13 mouse cellular contexts compared by ENCODE assay signal in genomic region chr11:95508211-95508926, GRCm38 (mm10). TPM values are rescaled to one million over a fixed set of nuclear protein-coding genes. Genes with fewer than 3 reads are reported as not detected.
DNase-seq lines count a peak whose midpoint lies in the region; ATAC-seq and TF ChIP-seq lines count a peak whose summit lies in the region.
"Had no signal": no experiment of that assay in that cellular context is flagged by ENCODE, and none has a peak within 500 bp of the region (broad histone marks: within the 10 kb centered on the region; RNA-seq: fewer than 3 reads in every experiment).

No protein-coding gene starts in this region.

- DNase-seq in testis, postnatal 14 days (ENCODE audit: low spot score) = no peak
- DNase-seq in stomach, postnatal 0 days (ENCODE audit: low spot score) = peak; percentile 40
- DNase-seq in thymus, postnatal 14 days = no peak
- no peak for DNase-seq in thymus, postnatal 25 days
- DNase-seq: embryo, embryonic 11 days had no signal

- H3K36me3 ChIP-seq in heart, embryonic 16.5 days (ENCODE audit: control insufficient read depth, insufficient read depth) = no peaks in the 10 kb centered on the region
- no peaks in the 10 kb centered on the region for H3K36me3 ChIP-seq in heart, embryonic 11.5 days (ENCODE audit: control insufficient read depth, insufficient read depth, low read length)
- no peaks in the 10 kb centered on the region for H3K36me3 ChIP-seq in testis, adult 2 months (ENCODE audit: control insufficient read depth, insufficient read depth, low read length)
- H3K36me3 ChIP-seq in intestine, postnatal 0 days (ENCODE audit: control insufficient read depth, insufficient read depth) = no peaks in the 10 kb centered on the region
- no peaks in the 10 kb centered on the region for H3K36me3 ChIP-seq in stomach, postnatal 0 days (ENCODE audit: control insufficient read depth, insufficient read depth, low read length)
- H3K36me3 ChIP-seq: forebrain, embryonic 12.5 days had no signal

- H3K27me3 ChIP-seq in heart, embryonic 16.5 days (ENCODE audit: control insufficient read depth, insufficient read depth, low read length) = peaks cover 16% of the 10 kb centered on the region
- peaks cover 41% of the 10 kb centered on the region for H3K27me3 ChIP-seq in heart, embryonic 11.5 days (ENCODE audit: control insufficient read depth, insufficient read depth, low read length)
- H3K27me3 ChIP-seq in testis, adult 2 months (ENCODE audit: control insufficient read depth, insufficient read depth, low read length) = no peaks in the 10 kb centered on the region
- peaks cover 10% of the 10 kb centered on the region for H3K27me3 ChIP-seq in intestine, postnatal 0 days (replicated peaks; ENCODE audit: control insufficient read depth, insufficient read depth, low read length)
- H3K27me3 ChIP-seq in stomach, postnatal 0 days (ENCODE audit: control insufficient read depth, insufficient read depth, low read length) = no peaks in the 10 kb centered on the region

- H3K4me1 ChIP-seq in heart, embryonic 16.5 days (ENCODE audit: control insufficient read depth, insufficient read depth, low read length) = peaks cover 7% of the 10 kb centered on the region
- peaks cover 5% of the 10 kb centered on the region; the same call in 1 of the 2 replicates for H3K4me1 ChIP-seq in heart, embryonic 11.5 days (ENCODE audit: control insufficient read depth, insufficient read depth, low read length)
- H3K4me1 ChIP-seq in testis, adult 2 months (ENCODE audit: control insufficient read depth, insufficient read depth, low read length) = peaks cover 18% of the 10 kb centered on the region
- H3K4me1 ChIP-seq in intestine, postnatal 0 days (replicated peaks; ENCODE audit: control insufficient read depth, insufficient read depth, low read length) = no peaks in the 10 kb centered on the region
- H3K4me1 ChIP-seq in stomach, postnatal 0 days (replicated peaks; ENCODE audit: control insufficient read depth, insufficient read depth) = 0 out of 2 replicates have a peak, but pooled peaks cover 2% of the 10 kb centered on the region

- peak overlapping the region; percentile 14; the same call in 1 of the 2 replicates for H3K4me2 ChIP-seq in heart, embryonic 16.5 days (ENCODE audit: low read depth, low read length)
- no peak overlapping the region for H3K4me2 ChIP-seq in heart, embryonic 11.5 days
- peak overlapping the region; percentile 53 for H3K4me2 ChIP-seq in intestine, postnatal 0 days (replicated peaks; ENCODE audit: low read depth)
- H3K4me2 ChIP-seq in stomach, postnatal 0 days (replicated peaks; ENCODE audit: low read depth) = peak overlapping the region; percentile 42
- H3K4me2 ChIP-seq: forebrain, embryonic 12.5 days had no signal

- H3K27ac ChIP-seq in heart, embryonic 16.5 days (ENCODE audit: low read length) = no peak overlapping the region
- H3K27ac ChIP-seq in heart, embryonic 11.5 days (ENCODE audit: low read depth, low read length) = no peak overlapping the region
- H3K27ac ChIP-seq in testis, adult 2 months (ENCODE audit: control insufficient read depth, insufficient read depth, low read depth, low read length) = peak overlapping the region; percentile 68
- no peak overlapping the region for H3K27ac ChIP-seq in intestine, postnatal 0 days (ENCODE audit: low read depth, low read length)
- H3K27ac ChIP-seq in stomach, postnatal 0 days (replicated peaks) = no peak overlapping the region
- H3K27ac ChIP-seq: forebrain, embryonic 12.5 days had no signal

- WGBS in heart, embryonic 16.5 days = 46% methylated on average over 13 of the region's 13 CpGs
- 61% methylated on average over 13 of the region's 13 CpGs for WGBS in heart, embryonic 11.5 days (ENCODE audit: insufficient replicate concordance)
- 40% methylated on average over 13 of the region's 13 CpGs for WGBS in intestine, postnatal 0 days
- WGBS in stomach, postnatal 0 days = 33% methylated on average over 13 of the region's 13 CpGs

- TF ChIP-seq EP300 in stomach, postnatal 0 days (optimal IDR thresholded peaks at IDR 0.05) = no peak

- H3K9ac ChIP-seq in heart, embryonic 16.5 days (ENCODE audit: low read length) = no peak overlapping the region
- H3K9ac ChIP-seq in heart, embryonic 11.5 days (ENCODE audit: low read depth, low read length) = no peak overlapping the region
- H3K9ac ChIP-seq in intestine, postnatal 0 days (ENCODE audit: low read depth, low read length) = no peak overlapping the region
- no peak overlapping the region for H3K9ac ChIP-seq in stomach, postnatal 0 days (ENCODE audit: low read length)
- H3K9ac ChIP-seq: forebrain, embryonic 12.5 days had no signal

- TF ChIP-seq CTCF in testis, adult 2 months (IDR thresholded peaks at IDR 0.05; ENCODE audit: control insufficient read depth, insufficient read depth, insufficient replicate concordance, low read depth, low read length) = no peak
- no peak for TF ChIP-seq CTCF in intestine, postnatal 0 days (IDR thresholded peaks at IDR 0.05; ENCODE audit: low read depth)
- no peak for TF ChIP-seq CTCF in stomach, postnatal 0 days (IDR thresholded peaks at IDR 0.05; ENCODE audit: low read depth)

- TF ChIP-seq POLR2A in testis, adult 2 months (IDR thresholded peaks at IDR 0.05; ENCODE audit: control insufficient read depth, low read depth, low read length) = no peak

- no peak overlapping the region for H3K4me3 ChIP-seq in heart, embryonic 16.5 days (ENCODE audit: low read length)
- H3K4me3 ChIP-seq in heart, embryonic 11.5 days (ENCODE audit: low read depth, low read length) = no peak overlapping the region
- H3K4me3 ChIP-seq in testis, adult 2 months (ENCODE audit: control insufficient read depth, low read depth, low read length) = no peak overlapping the region
- peak overlapping the region; percentile 22 for H3K4me3 ChIP-seq in intestine, postnatal 0 days (ENCODE audit: low read depth, low read length)
- H3K4me3 ChIP-seq in stomach, postnatal 0 days (ENCODE audit: low read depth, low read length) = no peak overlapping the region
- H3K4me3 ChIP-seq: forebrain, embryonic 12.5 days had no signal

- no peaks in the 10 kb centered on the region for H3K9me3 ChIP-seq in heart, embryonic 16.5 days (replicated peaks; ENCODE audit: control insufficient read depth, low read length)
- H3K9me3 ChIP-seq in heart, embryonic 11.5 days (replicated peaks; ENCODE audit: control insufficient read depth, low read length) = no peaks in the 10 kb centered on the region
- no peaks in the 10 kb centered on the region for H3K9me3 ChIP-seq in intestine, postnatal 0 days (ENCODE audit: control insufficient read depth)
- H3K9me3 ChIP-seq in stomach, postnatal 0 days (ENCODE audit: control insufficient read depth, low read length) = no peaks in the 10 kb centered on the region
- H3K9me3 ChIP-seq: forebrain, embryonic 12.5 days had no signal

- no peak for ATAC-seq in heart, embryonic 16.5 days (replicated peaks; ENCODE audit: extremely low read depth, insufficient read depth, low FRiP score)
- ATAC-seq in heart, embryonic 11.5 days (replicated peaks; ENCODE audit: insufficient number of reproducible peaks, low FRiP score, low TSS enrichment) = no peak
- no peak for ATAC-seq in intestine, postnatal 0 days
- 0 out of 2 replicates have a peak, but pooled peaks have one; percentile 46 for ATAC-seq in stomach, postnatal 0 days (ENCODE audit: low FRiP score, low TSS enrichment)
- ATAC-seq: inflammation-experienced regulatory T-cells, adult 6 months; midbrain, embryonic 16.5 days had no signal

RNA-seq across cellular contexts. Expression of gene Nxph3, which starts 6.0 kb away (rescaled TPM):
- 0.07 and 0.14 TPM in 2 replicates for polyA plus RNA-seq in heart, embryonic 16.5 days (2015; fragmentation: Nextera tagmentation; extraction: Ambion mirVana)
- polyA plus RNA-seq in heart, embryonic 11.5 days (2014; fragmentation: Nextera tagmentation; extraction: Ambion mirVana) = 0.24 and 0.39 TPM in 2 replicates
- 1.9 and 2.0 TPM in 2 replicates for polyA plus RNA-seq in testis, adult 2 months (2012; rRNA removed)
- 0.22 and 0.43 TPM in 2 replicates for polyA plus RNA-seq in intestine, postnatal 0 days (2015; fragmentation: Nextera tagmentation; extraction: Ambion mirVana)
- 0.44 and 0.76 TPM in 2 replicates for polyA plus RNA-seq in stomach, postnatal 0 days (2015; fragmentation: Nextera tagmentation; extraction: Ambion mirVana)
- polyA plus RNA-seq: inflammation-experienced regulatory T-cells, adult 6 months; liver, embryonic 16.5 days had no signal
